Mouse (Mus musculus): ENCODE data around the gene Cdc5l.

DNA sequence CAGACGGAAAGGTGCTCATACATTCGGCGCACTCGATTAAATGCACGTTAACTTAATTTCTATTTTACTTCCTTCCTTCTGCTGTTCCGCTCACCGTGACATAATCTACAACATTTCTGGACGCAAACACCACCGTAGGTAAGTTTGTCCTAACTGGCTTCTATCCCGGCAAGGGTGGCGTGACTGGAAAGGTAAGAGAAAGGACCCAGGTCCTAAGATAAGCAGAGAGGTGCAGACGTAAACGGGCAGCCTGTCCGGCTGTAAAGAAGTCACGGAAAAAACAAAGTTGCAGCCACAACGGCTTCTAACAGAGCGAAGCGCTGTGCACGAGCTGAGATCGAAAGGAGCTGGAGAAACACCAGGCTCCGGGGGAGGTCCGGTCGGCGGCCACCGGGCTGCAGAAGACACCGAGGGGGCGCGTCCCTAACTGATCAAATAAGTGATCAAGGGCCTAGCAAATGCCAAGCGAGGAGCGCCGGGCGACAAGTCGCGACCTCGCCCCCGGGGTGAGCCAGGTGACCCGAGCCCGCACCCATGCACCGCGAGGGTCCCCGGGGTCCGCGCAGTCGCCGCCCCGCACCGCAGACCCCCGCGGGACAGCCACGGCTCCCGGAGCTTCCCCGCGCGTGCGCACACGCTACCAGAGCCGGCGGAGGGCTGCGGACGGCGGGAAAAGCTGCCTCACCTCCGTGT, 685 bp downstream of the Cdc5l start:
- no peak for TF ChIP-seq POLR2A (IDR thresholded peaks at IDR 0.05; ENCODE audit: insufficient read depth, low read depth, low read length)
- TF ChIP-seq EP300 (IDR thresholded peaks at IDR 0.05; ENCODE audit: insufficient read depth, low read depth, low read length): no peak

Measured in heart, adult 2 months (tissue).